Mouse (Mus musculus): Measurements from ENCODE around the gene Psmd12.
A peak's percentile ranks its signal among the peaks of the same experiment; 100 is the strongest.

Gene Psmd12

DNA sequence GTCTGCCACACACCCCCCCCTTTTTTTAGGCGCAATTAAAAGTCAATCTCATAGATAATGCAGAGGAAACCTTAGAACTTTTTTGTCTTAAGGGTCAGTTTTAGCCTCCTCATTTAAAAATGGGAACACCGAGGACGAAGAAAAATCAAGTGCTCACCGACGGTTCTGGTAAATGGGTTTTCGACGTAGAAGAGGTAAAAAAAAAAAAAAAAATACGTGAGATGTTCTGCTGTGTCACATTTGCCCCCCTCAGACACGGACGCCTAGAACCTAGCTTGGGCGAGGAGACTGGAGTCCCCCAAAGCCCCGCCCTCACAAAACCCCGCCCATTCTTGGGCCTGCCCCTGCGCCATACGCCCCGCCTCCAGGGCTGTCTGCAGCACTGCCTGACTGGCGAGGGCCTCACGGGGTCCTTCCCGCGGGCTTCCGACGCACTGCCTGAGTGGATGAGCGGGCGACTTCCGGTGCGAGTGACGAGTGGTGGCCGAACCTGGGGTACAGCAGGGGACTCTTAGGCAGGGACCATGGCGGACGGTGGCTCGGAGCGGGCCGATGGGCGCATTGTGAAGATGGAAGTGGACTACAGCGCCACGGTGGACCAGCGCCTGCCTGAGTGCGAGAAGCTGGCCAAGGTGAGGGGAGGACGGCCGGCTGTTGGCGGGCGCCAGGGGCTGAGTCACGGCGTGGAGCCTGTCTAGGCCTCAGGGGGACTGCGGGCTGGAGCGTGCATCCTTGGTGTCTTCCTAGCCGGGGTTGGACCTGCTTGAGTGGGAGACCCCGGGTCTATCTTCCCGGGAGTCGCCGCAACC lies at the start of gene Psmd12:
Gene Psmd12, plus strand, starts transcription at position 432 of the 809 bp plus-strand sequence.
- DNase-seq (ENCODE audit: low spot score): peak; percentile 97

DNA sequence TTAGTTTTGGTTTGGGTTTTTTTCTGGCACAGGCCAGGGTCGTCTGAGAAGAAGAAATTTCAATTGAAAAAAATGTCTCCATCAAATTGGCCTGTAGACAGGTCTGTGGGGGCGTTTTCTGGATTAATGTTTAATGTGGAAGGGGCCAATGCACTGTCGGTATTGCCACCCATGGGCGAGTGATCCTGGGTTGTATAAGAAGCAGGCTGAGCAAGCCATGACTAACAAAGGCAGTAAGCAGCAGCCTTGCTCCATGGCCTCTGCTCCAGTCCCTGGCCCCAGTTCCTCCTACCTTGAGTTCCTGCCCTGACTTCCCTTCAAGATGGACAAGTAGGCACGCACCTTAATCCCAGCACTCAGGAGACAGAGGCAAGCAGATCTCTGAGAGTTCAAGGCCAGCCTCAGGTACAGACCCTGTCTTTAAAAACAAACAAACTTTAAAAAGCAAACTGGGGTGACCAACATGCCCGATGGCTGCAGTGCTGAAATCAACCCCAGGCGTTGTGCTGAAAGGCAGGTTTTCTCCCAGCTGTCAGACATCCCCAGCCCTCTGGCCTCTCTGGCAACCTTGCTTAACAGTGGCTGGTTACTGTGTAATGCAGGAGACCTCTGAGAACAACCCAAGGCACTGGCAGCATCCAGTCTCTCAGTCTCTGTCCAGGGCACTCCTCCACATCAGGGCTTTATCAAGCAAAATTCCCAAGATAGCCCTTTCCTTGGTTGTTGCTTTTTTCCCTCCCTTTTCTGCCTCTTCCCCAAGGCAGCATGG lies 47.9 kb upstream of the Psmd12 start:
- DNase-seq (ENCODE audit: low spot score): no peak

DNA sequence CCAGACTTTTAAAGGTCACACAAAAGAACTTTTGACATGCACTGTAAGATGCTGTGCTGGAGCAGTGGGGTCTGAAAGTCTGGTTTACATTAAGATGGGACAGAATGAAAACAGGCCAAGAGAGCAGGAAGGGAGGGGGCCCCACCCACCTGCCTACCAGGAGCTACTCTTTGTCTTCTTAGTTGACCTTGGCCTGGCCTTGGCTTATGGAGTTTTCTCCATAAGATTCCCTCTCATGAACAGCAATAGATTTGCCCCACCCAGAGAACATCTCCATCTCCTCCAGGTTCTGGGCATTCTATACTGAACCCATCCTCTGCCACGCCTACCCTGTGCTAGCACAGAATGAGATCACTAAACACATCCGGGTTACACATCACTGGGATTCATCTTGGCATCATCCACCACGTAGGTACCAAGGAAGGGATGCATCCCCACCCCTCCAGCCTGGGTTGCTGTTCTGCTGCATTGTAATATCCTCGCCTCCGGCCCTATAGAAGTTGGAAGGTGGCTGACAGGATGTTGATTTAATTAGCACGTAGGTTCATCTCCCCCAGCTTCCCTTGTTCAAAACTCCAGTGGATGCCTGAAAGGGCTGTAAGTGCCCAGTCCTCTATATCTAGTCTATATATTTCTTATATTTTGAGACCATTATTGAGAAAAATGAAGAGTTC lies 43.4 kb upstream of the Psmd12 start:
- no peak for DNase-seq (ENCODE audit: low spot score)

DNA sequence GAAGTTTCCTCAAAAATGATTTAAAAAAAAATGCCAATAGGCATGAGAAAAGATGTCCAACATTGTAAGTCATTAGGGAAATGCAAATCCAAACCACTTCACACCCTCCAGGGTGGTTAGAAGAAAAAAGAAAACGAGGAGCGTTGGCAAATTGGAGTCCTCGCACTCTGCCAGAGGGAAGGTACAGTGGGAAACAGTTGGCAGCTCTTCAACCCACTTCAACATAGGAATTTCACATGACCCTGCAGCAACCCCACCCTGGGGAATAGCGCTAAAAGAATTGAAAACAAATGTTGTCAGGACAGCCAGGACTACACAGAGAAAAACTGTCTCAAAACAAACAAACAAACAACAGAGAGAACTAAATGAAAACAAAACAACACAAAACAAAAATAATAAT lies 41.6 kb upstream of the Psmd12 start:
- no peak for DNase-seq (ENCODE audit: low spot score)

- DNase-seq (ENCODE audit: low spot score): no peak
Observed at GRCm38 (mm10) chr11:107438140-107438539, 41.1 kb upstream of the Psmd12 start.

- DNase-seq (ENCODE audit: low spot score): no peak
Observed at GRCm38 (mm10) chr11:107441050-107441449, 38.2 kb upstream of the Psmd12 start.

DNA sequence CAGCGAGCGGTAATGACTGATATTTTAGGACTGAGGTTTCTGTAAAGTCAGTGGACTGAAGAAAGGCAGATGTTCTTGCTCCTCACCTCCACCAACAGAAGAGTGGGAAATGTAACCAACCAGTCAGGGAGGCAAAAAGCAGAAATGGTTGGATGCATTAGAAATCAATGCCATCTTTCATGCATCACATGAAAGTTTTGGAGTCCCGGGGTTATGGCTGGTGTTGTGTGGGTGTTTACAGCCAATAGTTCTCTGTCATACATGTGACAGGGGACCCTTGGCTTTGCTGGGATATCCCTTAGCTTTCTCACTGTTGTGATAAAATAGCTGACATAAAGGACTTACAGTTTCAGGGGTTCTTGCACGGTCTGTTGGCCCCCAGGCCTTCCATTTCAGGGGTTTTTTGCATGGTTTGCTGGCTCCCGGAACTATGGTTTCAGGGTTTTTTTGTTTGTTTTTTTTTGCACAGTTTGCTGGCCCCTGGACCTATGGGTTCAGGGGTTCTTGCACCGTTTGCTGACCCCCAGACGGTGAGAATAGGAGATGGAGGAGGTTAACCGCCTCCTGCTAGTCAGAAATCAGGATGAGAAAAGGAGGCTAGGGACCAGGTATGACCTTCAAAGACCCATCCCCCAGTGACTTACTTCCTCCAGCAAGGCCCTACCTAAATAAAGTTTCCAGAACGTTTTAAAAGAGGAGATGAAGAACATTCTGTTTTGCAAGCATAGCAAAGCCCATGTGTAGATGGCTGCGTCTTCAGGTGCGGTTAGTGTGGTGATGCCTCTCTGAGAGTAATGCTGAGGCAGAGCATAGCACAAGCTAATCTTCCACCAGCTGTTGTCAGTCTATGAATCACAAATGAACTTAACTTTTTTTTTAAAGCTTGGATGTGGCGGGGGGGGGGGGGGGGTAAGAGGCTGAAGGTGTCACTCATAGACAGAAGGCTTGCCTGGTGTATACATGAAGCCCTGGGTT lies 35.9 kb upstream of the Psmd12 start:
- DNase-seq (ENCODE audit: low spot score): no peak

- no peak for DNase-seq (ENCODE audit: low spot score)
Observed at GRCm38 (mm10) chr11:107445683-107446082, 33.6 kb upstream of the Psmd12 start.

- no peak for DNase-seq (ENCODE audit: low spot score)
Observed at GRCm38 (mm10) chr11:107446650-107447049, 32.6 kb upstream of the Psmd12 start.

DNA sequence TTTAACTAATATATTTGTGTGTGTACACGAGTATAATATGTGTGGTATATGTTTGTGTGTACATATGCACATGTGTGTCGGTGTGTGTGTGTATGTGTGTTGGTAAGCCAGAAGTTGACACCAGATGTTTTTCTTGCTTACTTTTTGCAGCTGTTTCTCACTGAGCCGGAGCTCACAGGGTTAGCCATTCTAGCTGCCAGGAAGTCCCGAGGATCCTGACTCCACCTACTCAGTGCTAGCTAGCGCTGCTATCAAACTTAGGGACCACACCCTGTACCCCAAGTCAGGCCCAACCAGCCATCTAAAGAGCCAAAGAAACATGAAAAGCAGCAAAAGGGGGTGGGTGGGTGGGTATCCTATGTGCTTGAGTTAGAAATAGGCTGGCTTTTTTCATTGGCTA lies 31.9 kb upstream of the Psmd12 start:
- DNase-seq (ENCODE audit: low spot score): no peak

DNA sequence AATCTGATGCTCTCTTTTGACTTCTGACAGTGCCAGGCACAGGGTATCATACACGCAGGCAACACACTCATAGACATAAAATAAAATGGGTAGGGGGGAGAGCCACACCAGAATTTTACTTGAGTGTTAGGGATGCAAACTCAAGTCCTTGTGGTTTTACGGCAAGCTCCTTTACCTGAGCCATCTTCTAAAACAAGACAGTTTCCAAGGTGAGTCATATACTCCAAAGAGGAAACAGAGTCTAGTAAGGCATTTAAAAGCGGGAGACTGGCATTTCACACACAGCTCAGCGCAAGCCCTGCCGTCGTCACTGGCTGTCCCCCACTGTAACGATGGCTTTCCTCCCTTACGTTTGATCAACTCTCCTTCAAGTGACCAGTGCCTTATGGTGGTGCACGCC lies 31.4 kb upstream of the Psmd12 start:
- no peak for DNase-seq (ENCODE audit: low spot score)

- no peak for DNase-seq (ENCODE audit: low spot score)
Observed at GRCm38 (mm10) chr11:107449169-107449910, 29.9 kb upstream of the Psmd12 start.

GRCm38 (mm10) chr11:107450097-107450496 lies 29.2 kb upstream of the Psmd12 start:
- no peak for DNase-seq (ENCODE audit: low spot score)

GRCm38 (mm10) chr11:107451106-107451505 lies 28.2 kb upstream of the Psmd12 start:
- DNase-seq (ENCODE audit: low spot score): no peak

- DNase-seq (ENCODE audit: low spot score): no peak
Observed at GRCm38 (mm10) chr11:107452053-107452452, 27.2 kb upstream of the Psmd12 start.

GRCm38 (mm10) chr11:107454546-107455462 lies 24.5 kb upstream of the Psmd12 start:
- DNase-seq (ENCODE audit: low spot score): no peak

GRCm38 (mm10) chr11:107457282-107457681 lies 22.0 kb upstream of the Psmd12 start:
- no peak for DNase-seq (ENCODE audit: low spot score)

GRCm38 (mm10) chr11:107458286-107458685 lies 21.0 kb upstream of the Psmd12 start:
- DNase-seq (ENCODE audit: low spot score): no peak

DNA sequence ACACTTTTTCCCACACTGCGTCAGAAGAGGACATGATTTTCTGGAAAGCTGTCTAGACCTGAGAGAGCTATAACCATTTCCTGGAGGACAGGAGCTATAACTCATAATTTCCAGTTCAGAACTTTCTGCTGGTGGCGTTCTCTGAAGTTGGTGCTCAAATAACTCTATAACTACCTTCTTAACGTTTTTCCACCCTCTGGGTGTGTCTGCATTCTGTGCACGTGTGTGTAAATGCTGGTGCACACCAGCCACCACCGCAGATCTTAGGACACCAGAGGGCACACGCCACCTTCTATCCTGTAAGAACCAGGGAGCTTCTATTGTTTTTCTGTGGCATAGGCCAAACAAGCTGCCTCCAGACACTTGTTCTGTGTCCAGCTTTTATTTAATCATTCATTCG lies 20.3 kb upstream of the Psmd12 start:
- DNase-seq (ENCODE audit: low spot score): no peak

GRCm38 (mm10) chr11:107459828-107460227 lies 19.5 kb upstream of the Psmd12 start:
- DNase-seq (ENCODE audit: low spot score): no peak
